Mouse (Mus musculus) MN1 (cell line): Measurements from ENCODE around the gene Clgn.
A peak's percentile ranks its signal among the peaks of the same experiment; 100 is the strongest.

Experiments
- DNase-seq: peaks from one replicate; pipeline ENCODE4 v3.0.0-alpha.2; 2016; ENCODE audit warnings: low spot score

The Clgn gene

GRCm38 (mm10) chr8:83389316-83390005 lies at the start of gene Clgn:
Gene Clgn, plus strand, starts transcription at chr8:83389867.
- DNase-seq, result peak; percentile 68

- no peak for DNase-seq
Observed at GRCm38 (mm10) chr8:83342076-83342475, 47.6 kb upstream of the Clgn start.

GRCm38 (mm10) chr8:83342693-83343092 lies 47.0 kb upstream of the Clgn start:
- DNase-seq, result peak; percentile 53

- DNase-seq, result no peak
Observed at GRCm38 (mm10) chr8:83348263-83348662, 41.4 kb upstream of the Clgn start, which contains the start of gene Mgat4d. Gene Mgat4d, plus strand, starts transcription at chr8:83348471.

GRCm38 (mm10) chr8:83351315-83351714 lies 38.4 kb upstream of the Clgn start:
- no peak for DNase-seq

GRCm38 (mm10) chr8:83363156-83363769 lies 26.4 kb upstream of the Clgn start:
- DNase-seq, result no peak

- DNase-seq, result no peak
Observed at GRCm38 (mm10) chr8:83377231-83377630, 12.4 kb upstream of the Clgn start.

- no peak for DNase-seq
Observed at GRCm38 (mm10) chr8:83380141-83380540, 9.5 kb upstream of the Clgn start.

GRCm38 (mm10) chr8:83381016-83381415 lies 8.7 kb upstream of the Clgn start:
- DNase-seq, result no peak

GRCm38 (mm10) chr8:83382850-83383249 lies 6.8 kb upstream of the Clgn start:
- DNase-seq, result no peak

- DNase-seq, result no peak
Observed at GRCm38 (mm10) chr8:83390006-83390701, 487 bp downstream of the Clgn start.

- DNase-seq, result no peak
Observed at GRCm38 (mm10) chr8:83392521-83392920, 2.9 kb downstream of the Clgn start.

- DNase-seq, result no peak
Observed at GRCm38 (mm10) chr8:83394325-83394724, 4.7 kb downstream of the Clgn start.

- no peak for DNase-seq
Observed at GRCm38 (mm10) chr8:83396680-83397079, 7.0 kb downstream of the Clgn start.

GRCm38 (mm10) chr8:83397726-83398125 lies 8.1 kb downstream of the Clgn start:
- no peak for DNase-seq

- no peak for DNase-seq
Observed at GRCm38 (mm10) chr8:83405548-83405947, 15.9 kb downstream of the Clgn start.

- DNase-seq, result peak; percentile 68
Observed at GRCm38 (mm10) chr8:83406836-83407235, 17.2 kb downstream of the Clgn start.

GRCm38 (mm10) chr8:83408496-83408895 lies 18.8 kb downstream of the Clgn start:
- no peak for DNase-seq

GRCm38 (mm10) chr8:83416878-83417277 lies 27.2 kb downstream of the Clgn start:
- DNase-seq, result no peak

GRCm38 (mm10) chr8:83417970-83418369 lies 28.3 kb downstream of the Clgn start:
- no peak for DNase-seq

GRCm38 (mm10) chr8:83418805-83419516 lies 29.3 kb downstream of the Clgn start:
- no peak for DNase-seq

GRCm38 (mm10) chr8:83421354-83421753 lies 31.7 kb downstream of the Clgn start:
- no peak for DNase-seq
